Mouse (Mus musculus) hindbrain, embryonic 11.5 days (tissue): ENCODE data around the gene Gramd1b. TPM values are rescaled to one million over a fixed set of nuclear protein-coding genes. Genes with fewer than 3 reads are reported as not detected.

Source experiments
- ATAC-seq: fragments of 200-750 bp; cut with Nextera tagmentation; 2 replicates; pipeline ENCODE4 v1.8.0; 2017; ENCODE audit warnings: mild to moderate bottlenecking, moderate TSS enrichment, moderate library complexity; ENCODE audit not compliant: low FRiP score
- DNase-seq: peaks from one replicate; pipeline ENCODE4 v3.0.0-alpha.2; 2015; ENCODE audit warnings: low spot score
- H3K27ac ChIP-seq: fragments of 300-500 bp; sonication (generic); 2 replicates; pipeline ENCODE4 v1.5.1; 2014; ENCODE audit warnings: mild to moderate bottlenecking, low read depth, low read length
- H3K27me3 ChIP-seq: fragments of 300-500 bp; sonication (generic); 2 replicates; pipeline ENCODE4 v1.6.1; 2014; ENCODE audit warnings: mild to moderate bottlenecking, low read length, moderate library complexity, mixed read lengths; ENCODE audit not compliant: control insufficient read depth, insufficient read depth
- H3K36me3 ChIP-seq: fragments of 300-500 bp; sonication (generic); 2 replicates; pipeline ENCODE4 v1.6.1; 2014; ENCODE audit warnings: mild to moderate bottlenecking, low read length, moderate library complexity, mixed read lengths; ENCODE audit not compliant: control insufficient read depth, insufficient read depth
- H3K4me1 ChIP-seq: fragments of 300-500 bp; sonication (generic); replicated peaks from 2 replicates; pipeline ENCODE4 v1.6.1; 2014; ENCODE audit warnings: low read length, mixed read lengths; ENCODE audit not compliant: control insufficient read depth, insufficient read depth
- H3K4me2 ChIP-seq: fragments of 300-500 bp; sonication (generic); replicated peaks from 2 replicates; pipeline ENCODE4 v1.6.1; 2014; ENCODE audit warnings: mild to moderate bottlenecking, low read depth, low read length
- H3K4me3 ChIP-seq: fragments of 300-500 bp; sonication (generic); 2 replicates; pipeline ENCODE4 v1.5.1; 2014; ENCODE audit warnings: low read depth, low read length
- H3K9ac ChIP-seq: fragments of 300-500 bp; sonication (generic); 2 replicates; pipeline ENCODE4 v1.6.1; 2014; ENCODE audit warnings: low read depth, low read length
- H3K9me3 ChIP-seq: fragments of 300-500 bp; sonication (generic); 2 replicates; pipeline ENCODE4 v1.6.1; 2016; ENCODE audit warnings: low read length; ENCODE audit not compliant: control insufficient read depth
- WGBS: fragments of 180-500 bp; shearing (Covaris S2); extraction: QIAGEN DNeasy Blood & Tissue Kit; methylation state at CpG from one replicate; pipeline ENCODE4 v1.1.7; 2014; 5-methylcytosine and 5-hydroxymethylcytosine counted together
- polyA plus RNA-seq: library from polyadenylated mRNA; unstranded; fragments of >200 nt; fragmentation: Nextera tagmentation; extraction: Ambion mirVana; gene quantifications from 2 replicates; pipeline ENCODE4 v1.2.1, GENCODE M21; 2014

Gramd1b gene
- polyA plus RNA-seq, 1 experiment from 2014 or later: 5.1 TPM

DNA sequence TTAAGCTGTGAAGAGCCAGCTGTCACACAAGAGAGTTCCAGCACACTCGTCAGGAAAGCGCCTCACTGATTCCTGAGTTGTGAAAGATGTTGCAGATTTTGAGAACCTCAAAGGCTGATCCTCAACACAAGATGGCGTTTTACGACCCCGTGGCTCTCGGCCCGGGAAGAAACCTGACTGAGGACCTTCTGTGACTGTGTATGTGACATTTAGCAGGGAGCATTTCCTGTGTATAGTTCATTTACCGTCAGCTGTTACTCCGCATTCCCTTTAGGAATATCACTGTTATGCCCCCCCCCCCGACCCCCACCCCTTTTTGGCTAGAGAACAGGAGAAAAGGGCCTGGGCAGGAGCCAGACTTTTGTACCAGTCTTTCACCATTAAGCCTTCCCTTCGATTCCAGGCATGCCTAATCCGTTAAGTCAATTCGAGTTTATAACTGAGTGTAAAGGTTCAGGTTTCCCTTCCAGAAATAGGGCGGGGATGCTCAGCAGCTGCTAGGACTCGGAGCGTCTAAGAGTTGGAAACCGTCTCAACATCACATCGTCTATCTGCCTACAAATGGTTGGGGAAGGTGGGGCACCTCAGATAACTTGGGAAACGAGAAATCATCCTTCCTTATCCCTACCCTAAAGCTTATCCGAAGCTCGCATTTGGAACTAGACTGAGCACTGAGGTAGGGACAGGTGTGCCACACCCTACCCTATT is 263.0 kb downstream of the Gramd1b start:
- peak overlapping the region; percentile 74; the same call in 1 of the 2 replicates for H3K4me2 ChIP-seq
- H3K4me1 ChIP-seq: 0 out of 2 replicates have a peak, but pooled peaks cover 4% of the 10 kb centered on the region
- no peak overlapping the region for H3K27ac ChIP-seq
- H3K9me3 ChIP-seq: no peaks in the 10 kb centered on the region
- peak overlapping the region; percentile 43; the same call in 1 of the 2 replicates for H3K4me3 ChIP-seq
- DNase-seq (peak; percentile 34), ATAC-seq (peak; percentile 11)
- no peaks in the 10 kb centered on the region; the same call in 1 of the 2 replicates for H3K27me3 ChIP-seq
- WGBS: 18% methylated on average over 21 of the region's 21 CpGs
- H3K36me3 ChIP-seq: no peaks in the 10 kb centered on the region
- H3K9ac ChIP-seq: no peak overlapping the region; the same call in 1 of the 2 replicates

DNA sequence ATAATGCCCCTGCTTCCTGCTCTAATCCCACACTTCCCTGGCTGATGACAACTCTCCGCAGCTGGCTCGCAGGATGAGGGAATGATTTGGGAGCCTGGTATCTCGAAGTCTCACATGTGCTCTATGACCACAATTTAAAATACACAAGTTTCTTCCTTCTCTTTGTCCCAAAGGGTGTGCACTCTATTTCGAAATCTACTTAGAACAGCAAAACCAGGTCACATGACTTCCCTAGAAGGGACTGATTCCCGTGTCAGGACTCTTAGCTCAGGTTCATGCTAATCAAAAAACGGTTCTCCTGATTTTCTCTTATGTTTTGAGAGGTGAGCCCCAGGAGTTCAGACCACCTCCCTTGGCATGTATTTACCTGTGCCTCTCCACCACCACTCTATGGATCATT is 267.3 kb downstream of the Gramd1b start:
- ATAC-seq: no peak
- 64% methylated on average over 6 of the region's 6 CpGs for WGBS

DNA sequence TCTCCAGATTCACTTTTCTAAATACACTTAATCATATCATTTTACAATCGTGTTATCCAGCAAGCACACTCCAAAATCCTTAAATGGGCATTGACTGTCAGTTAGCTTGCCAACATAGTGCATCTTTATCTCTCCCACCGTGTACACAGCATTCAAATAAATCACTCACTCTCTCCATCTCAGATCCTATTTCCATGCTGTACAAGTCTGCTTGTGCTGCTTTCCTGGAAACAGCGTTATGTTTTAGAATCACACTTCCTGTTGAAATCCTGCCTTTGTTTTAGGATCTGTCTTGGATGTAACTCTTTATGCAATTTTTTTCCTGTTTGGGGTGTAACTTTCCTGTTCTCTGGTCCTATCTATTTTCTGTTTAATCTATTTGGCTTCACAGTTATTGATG is 278.7 kb downstream of the Gramd1b start:
- no peak for DNase-seq
- no peaks in the 10 kb centered on the region for H3K27me3 ChIP-seq
- 86% methylated on average over 3 of the region's 3 CpGs for WGBS
- H3K4me1 ChIP-seq: no peaks in the 10 kb centered on the region
- no peaks in the 10 kb centered on the region for H3K9me3 ChIP-seq
- H3K4me2 ChIP-seq: no peak overlapping the region
- H3K9ac ChIP-seq: no peak overlapping the region
- H3K4me3 ChIP-seq: no peak overlapping the region
- ATAC-seq: no peak
- H3K27ac ChIP-seq: no peak overlapping the region
- no peaks in the 10 kb centered on the region for H3K36me3 ChIP-seq

More for the DNA sequence above, 267.3 kb downstream of the Gramd1b start:
- Histone ChIP-seq H3K4me2 (no peak overlapping the region), H3K9me3 (no peaks in the 10 kb centered on the region), H3K36me3 (no peaks in the 10 kb centered on the region), H3K27me3 (no peaks in the 10 kb centered on the region; the same call in 1 of the 2 replicates), H3K9ac (no peak overlapping the region), H3K27ac (no peak overlapping the region), H3K4me1 (0 out of 2 replicates have a peak, but pooled peaks cover 3% of the 10 kb centered on the region), H3K4me3 (no peak overlapping the region)
- no peak for DNase-seq

DNA sequence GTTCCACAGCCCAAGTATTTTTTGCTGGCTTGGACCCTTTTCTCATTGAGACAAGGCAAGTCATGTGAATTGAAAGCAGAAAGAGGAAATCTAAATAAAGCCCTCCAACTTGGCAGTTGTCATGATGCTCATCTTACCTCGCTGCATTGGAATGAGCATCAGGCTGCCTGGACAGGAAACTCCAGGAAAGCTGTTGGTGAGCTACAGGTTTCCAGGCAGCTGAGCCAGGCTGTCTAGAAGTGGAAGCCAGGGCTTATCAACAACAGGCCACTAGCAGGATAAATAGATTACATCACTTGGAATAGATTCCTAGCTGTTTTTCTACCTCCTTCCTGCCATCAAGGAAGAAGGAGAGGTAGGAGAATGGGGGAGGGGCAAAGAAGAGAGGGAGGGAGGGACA is 282.1 kb downstream of the Gramd1b start:
- H3K27ac ChIP-seq: no peak overlapping the region
- no peaks in the 10 kb centered on the region for H3K36me3 ChIP-seq
- H3K27me3 ChIP-seq: no peaks in the 10 kb centered on the region
- DNase-seq: no peak
- ATAC-seq: no peak
- H3K9me3 ChIP-seq: no peaks in the 10 kb centered on the region
- no peak overlapping the region for H3K9ac ChIP-seq
- H3K4me2 ChIP-seq: no peak overlapping the region
- WGBS: 88% methylated on average over 1 of the region's 1 CpGs
- no peaks in the 10 kb centered on the region for H3K4me1 ChIP-seq
- H3K4me3 ChIP-seq: no peak overlapping the region

DNA sequence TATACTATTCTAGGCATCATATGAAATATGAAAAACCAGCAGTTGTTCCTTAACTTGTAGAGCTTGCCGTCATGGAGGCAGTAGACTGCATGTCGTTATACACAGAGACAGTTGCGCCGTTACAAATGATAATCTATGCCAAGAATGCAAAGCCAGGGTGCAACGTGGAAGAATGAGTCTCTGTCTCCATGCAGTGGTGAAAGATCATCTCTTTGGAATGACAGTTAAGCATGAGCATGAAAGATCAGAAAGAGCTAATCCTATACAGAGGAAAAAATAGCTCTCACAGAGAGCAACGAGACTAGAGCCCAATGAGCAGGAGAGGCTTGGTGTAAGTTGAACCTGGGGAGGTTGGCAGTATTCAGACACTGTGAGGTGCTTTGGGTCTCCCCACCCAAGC is 284.5 kb downstream of the Gramd1b start:
- ATAC-seq: no peak
- Histone ChIP-seq H3K27ac (no peak overlapping the region), H3K27me3 (no peaks in the 10 kb centered on the region), H3K4me2 (no peak overlapping the region), H3K4me3 (no peak overlapping the region), H3K9ac (no peak overlapping the region), H3K9me3 (no peaks in the 10 kb centered on the region), H3K4me1 (no peaks in the 10 kb centered on the region), H3K36me3 (no peaks in the 10 kb centered on the region)
- no peak for DNase-seq
- 84% methylated on average over 6 of the region's 6 CpGs for WGBS

DNA sequence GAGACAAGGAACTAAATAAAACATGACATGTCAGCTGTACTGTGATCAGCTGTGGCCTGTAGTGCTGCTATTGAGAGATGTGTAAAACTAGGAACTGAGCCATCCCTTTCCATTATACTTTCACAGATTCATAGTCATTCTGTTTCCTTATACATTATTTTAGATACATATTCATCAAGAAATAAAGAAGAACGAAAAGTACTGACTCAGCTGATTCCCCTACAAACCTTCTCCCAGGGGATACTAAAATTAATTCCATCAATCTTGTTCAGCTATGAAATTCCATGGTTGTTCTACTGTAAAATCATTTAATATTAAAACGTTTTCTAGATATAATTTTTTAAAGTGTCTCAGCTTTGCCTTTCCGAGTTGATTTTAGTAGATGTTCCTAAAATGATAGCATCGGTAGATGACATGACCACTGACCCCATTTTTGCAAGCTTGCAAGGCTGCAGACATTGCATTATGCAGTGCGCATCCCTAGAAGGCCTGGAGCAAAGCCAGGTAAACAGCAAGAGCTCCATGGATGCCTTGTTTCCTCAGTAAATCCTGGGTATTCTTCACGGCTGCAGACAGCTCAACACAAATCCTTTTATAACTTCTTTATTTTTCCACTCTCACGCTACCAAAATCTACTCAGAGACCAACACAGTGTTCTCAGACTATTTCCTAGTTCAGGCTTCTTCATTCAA is 285.1 kb downstream of the Gramd1b start:
- H3K9ac ChIP-seq: no peak overlapping the region
- no peaks in the 10 kb centered on the region for H3K36me3 ChIP-seq
- no peaks in the 10 kb centered on the region for H3K4me1 ChIP-seq
- H3K27me3 ChIP-seq: no peaks in the 10 kb centered on the region
- ATAC-seq (no peak), DNase-seq (no peak)
- H3K4me3 ChIP-seq: no peak overlapping the region
- WGBS: 83% methylated on average over 7 of the region's 7 CpGs
- H3K27ac ChIP-seq: no peak overlapping the region
- H3K4me2 ChIP-seq: no peak overlapping the region
- H3K9me3 ChIP-seq: no peaks in the 10 kb centered on the region

DNA sequence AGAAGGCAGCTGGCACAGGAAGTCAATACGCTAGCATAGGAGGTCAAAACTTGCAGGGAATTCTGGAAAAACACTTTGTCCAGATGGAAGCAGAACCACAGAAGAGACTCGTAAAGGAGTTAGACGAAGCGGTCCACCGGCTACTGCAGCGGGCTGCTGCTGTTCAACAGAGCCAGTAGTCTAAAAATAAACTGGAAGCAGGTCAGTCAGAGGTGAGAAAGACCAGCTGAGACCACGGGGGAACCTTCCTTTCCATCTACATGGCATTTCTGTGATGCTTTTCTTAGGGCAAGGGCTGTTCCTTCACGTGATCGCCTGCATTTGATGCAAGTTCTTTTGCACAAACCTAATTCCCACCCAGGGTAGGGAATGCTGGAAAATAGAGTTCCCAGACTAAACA is 285.7 kb downstream of the Gramd1b start:
- no peaks in the 10 kb centered on the region for H3K9me3 ChIP-seq
- WGBS: 68% methylated on average over 9 of the region's 9 CpGs
- H3K36me3 ChIP-seq: no peaks in the 10 kb centered on the region
- peak; percentile 1 for DNase-seq
- no peaks in the 10 kb centered on the region; the same call in 1 of the 2 replicates for H3K27me3 ChIP-seq
- no peaks in the 10 kb centered on the region for H3K4me1 ChIP-seq
- H3K4me2 ChIP-seq: no peak overlapping the region
- H3K27ac ChIP-seq: no peak overlapping the region
- H3K4me3 ChIP-seq: no peak overlapping the region
- ATAC-seq: no peak
- H3K9ac ChIP-seq: no peak overlapping the region
